10 mouse cellular contexts compared by ENCODE assay signal in genomic region chr3:144717835-144718234, GRCm38 (mm10). TPM values are rescaled to one million over a fixed set of nuclear protein-coding genes. Genes with fewer than 3 reads are reported as not detected.
DNase-seq lines count a peak whose midpoint lies in the region; ATAC-seq lines count a peak whose summit lies in the region.
"Had no signal": no experiment of that assay in that cellular context is flagged by ENCODE, and none has a peak within 500 bp of the region (broad histone marks: within the 10 kb centered on the region; RNA-seq: fewer than 3 reads in every experiment).

No protein-coding gene starts in this region.

- H3K27me3 ChIP-seq in embryonic facial prominence, embryonic 13.5 days = no peaks in the 10 kb centered on the region
- H3K27me3 ChIP-seq in hindbrain, embryonic 11.5 days (ENCODE audit: control insufficient read depth, insufficient read depth, low read length) = no peaks in the 10 kb centered on the region
- H3K27me3 ChIP-seq in midbrain, embryonic 14.5 days (ENCODE audit: control insufficient read depth, insufficient read depth, low read length) = no peaks in the 10 kb centered on the region

- H3K4me2 ChIP-seq in embryonic facial prominence, embryonic 13.5 days = peak overlapping the region; percentile 40
- 0 out of 2 replicates have a peak overlapping the region, but pooled peaks have one; percentile 11 for H3K4me2 ChIP-seq in hindbrain, embryonic 11.5 days (replicated peaks; ENCODE audit: low read depth, low read length)
- peak overlapping the region; percentile 24; the same call in 1 of the 2 replicates for H3K4me2 ChIP-seq in midbrain, embryonic 14.5 days (ENCODE audit: low read length)

- H3K27ac ChIP-seq in embryonic facial prominence, embryonic 13.5 days = no peak overlapping the region
- no peak overlapping the region for H3K27ac ChIP-seq in hindbrain, embryonic 11.5 days (ENCODE audit: low read depth, low read length)
- no peak overlapping the region for H3K27ac ChIP-seq in midbrain, embryonic 14.5 days (replicated peaks; ENCODE audit: low read depth, low read length)

- peak; percentile 26 for DNase-seq in kidney, postnatal 10 days
- DNase-seq in kidney, adult 11 months = no peak
- no peak for DNase-seq in hindbrain, embryonic 11.5 days (ENCODE audit: low spot score)
- DNase-seq in midbrain, embryonic 14.5 days = peak; percentile 14
- DNase-seq in cerebellum, adult 9-11 months = no peak
- no peak for DNase-seq in yolk sac, embryonic 10.5 days (ENCODE audit: low spot score)
- no peak for DNase-seq in ovary, adult 18-20 months (ENCODE audit: low spot score)
- DNase-seq: cerebellum, postnatal 14 days; kidney, postnatal 14 days had no signal

- peak overlapping the region; percentile 14; the same call in 1 of the 2 replicates for H3K4me3 ChIP-seq in embryonic facial prominence, embryonic 13.5 days
- no peak overlapping the region for H3K4me3 ChIP-seq in hindbrain, embryonic 11.5 days (ENCODE audit: low read depth, low read length)
- H3K4me3 ChIP-seq in midbrain, embryonic 14.5 days (replicated peaks; ENCODE audit: low read depth, low read length) = no peak overlapping the region

- no peak for ATAC-seq in embryonic facial prominence, embryonic 13.5 days (ENCODE audit: insufficient number of reproducible peaks, insufficient read depth, low FRiP score, low TSS enrichment, low read depth)
- no peak for ATAC-seq in hindbrain, embryonic 11.5 days (ENCODE audit: low FRiP score)
- ATAC-seq in midbrain, embryonic 14.5 days (ENCODE audit: low FRiP score, low TSS enrichment) = no peak

- H3K4me1 ChIP-seq in embryonic facial prominence, embryonic 13.5 days = peaks cover 24% of the 10 kb centered on the region
- H3K4me1 ChIP-seq in hindbrain, embryonic 11.5 days (replicated peaks; ENCODE audit: control insufficient read depth, insufficient read depth, low read length) = 0 out of 2 replicates have a peak, but pooled peaks cover 2% of the 10 kb centered on the region
- peaks cover 21% of the 10 kb centered on the region for H3K4me1 ChIP-seq in midbrain, embryonic 14.5 days (ENCODE audit: control insufficient read depth, insufficient read depth, low read length)

- no peaks in the 10 kb centered on the region for H3K9me3 ChIP-seq in embryonic facial prominence, embryonic 13.5 days
- H3K9me3 ChIP-seq in hindbrain, embryonic 11.5 days (ENCODE audit: control insufficient read depth, low read length) = no peaks in the 10 kb centered on the region
- H3K9me3 ChIP-seq in midbrain, embryonic 14.5 days (ENCODE audit: control insufficient read depth, low read length) = no peaks in the 10 kb centered on the region

- H3K36me3 ChIP-seq in embryonic facial prominence, embryonic 13.5 days = no peaks in the 10 kb centered on the region
- no peaks in the 10 kb centered on the region for H3K36me3 ChIP-seq in hindbrain, embryonic 11.5 days (ENCODE audit: control insufficient read depth, insufficient read depth, low read length)
- H3K36me3 ChIP-seq in midbrain, embryonic 14.5 days (ENCODE audit: control insufficient read depth, insufficient read depth, low read length) = no peaks in the 10 kb centered on the region

- no peak overlapping the region for H3K9ac ChIP-seq in embryonic facial prominence, embryonic 13.5 days
- H3K9ac ChIP-seq in hindbrain, embryonic 11.5 days (ENCODE audit: low read depth, low read length) = no peak overlapping the region
- no peak overlapping the region; the same call in 1 of the 2 replicates for H3K9ac ChIP-seq in midbrain, embryonic 14.5 days (replicated peaks; ENCODE audit: low read length)

- 88% methylated on average over 6 of the region's 6 CpGs for WGBS in embryonic facial prominence, embryonic 13.5 days
- WGBS in hindbrain, embryonic 11.5 days = 88% methylated on average over 6 of the region's 6 CpGs
- WGBS in midbrain, embryonic 14.5 days = 80% methylated on average over 6 of the region's 6 CpGs

RNA-seq across cellular contexts. Expression of gene Sh3glb1, which starts 2.3 kb away (rescaled TPM):
- 87.0 and 89.7 TPM in 2 replicates for polyA plus RNA-seq in embryonic facial prominence, embryonic 13.5 days (2015; fragmentation: Nextera tagmentation; extraction: Ambion mirVana)
- polyA plus RNA-seq in hindbrain, embryonic 11.5 days (2014; fragmentation: Nextera tagmentation; extraction: Ambion mirVana) = 108 and 116 TPM in 2 replicates
- 110 and 119 TPM in 2 replicates for polyA plus RNA-seq in midbrain, embryonic 14.5 days (2014; fragmentation: Nextera tagmentation; extraction: Ambion mirVana)

RNA-seq across cellular contexts. Expression of gene Clca3a1, which starts 42.9 kb away (rescaled TPM):
- polyA plus RNA-seq in embryonic facial prominence, embryonic 13.5 days (2015; fragmentation: Nextera tagmentation; extraction: Ambion mirVana) = 0.56 and 0.95 TPM in 2 replicates
- 0.06 TPM in 1 of 2 replicates, not detected in the other for polyA plus RNA-seq in hindbrain, embryonic 11.5 days (2014; fragmentation: Nextera tagmentation; extraction: Ambion mirVana)
- polyA plus RNA-seq in midbrain, embryonic 14.5 days (2014; fragmentation: Nextera tagmentation; extraction: Ambion mirVana) = 0.18 and 0.25 TPM in 2 replicates

Comparison
In these comparisons a context has a peak if more than half of its experiments do, and no peak if none do; other contexts are left out.
1. DNase-seq: peak in kidney, postnatal 10 days (single experiment) and midbrain, embryonic 14.5 days (single experiment); none in kidney, adult 11 months (single experiment), hindbrain, embryonic 11.5 days (single experiment), cerebellum, adult 9-11 months (single experiment), yolk sac, embryonic 10.5 days (single experiment) and ovary, adult 18-20 months (single experiment).
2. Peak in every context shown above with its lines, with median percentiles within 50 percentile points of each other: H3K4me2 ChIP-seq.